Mouse (Mus musculus) hindlimb bud, embryonic 11.5 days (tissue): ENCODE data around the gene Golt1b.

Source experiments
- DNase-seq: peaks from one replicate; pipeline ENCODE4 v3.0.0-alpha.2; 2012; ENCODE audit warnings: low read depth, low spot score; ENCODE audit errors: extremely low spot score

The Golt1b gene

DNA sequence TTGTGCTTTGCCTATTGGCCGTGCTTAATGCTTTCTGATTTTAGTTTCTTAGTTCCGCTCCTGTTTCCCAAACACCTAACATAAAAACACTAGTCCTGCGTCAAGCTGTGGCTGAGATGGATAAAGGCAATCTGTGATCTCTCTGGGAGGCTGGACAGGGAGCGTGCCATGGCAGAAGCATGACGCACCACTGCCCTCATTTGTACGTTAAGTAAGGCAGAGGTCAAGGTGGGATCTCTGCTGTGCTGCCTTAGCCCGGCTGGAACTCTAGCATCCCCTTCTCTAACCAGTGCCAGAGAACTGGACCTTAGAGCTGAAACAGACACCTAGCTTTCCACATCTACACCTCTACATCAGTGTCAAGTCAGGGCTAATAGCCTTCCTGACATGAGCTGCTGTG lies 5.4 kb upstream of the Golt1b start:
- DNase-seq, result no peak

DNA sequence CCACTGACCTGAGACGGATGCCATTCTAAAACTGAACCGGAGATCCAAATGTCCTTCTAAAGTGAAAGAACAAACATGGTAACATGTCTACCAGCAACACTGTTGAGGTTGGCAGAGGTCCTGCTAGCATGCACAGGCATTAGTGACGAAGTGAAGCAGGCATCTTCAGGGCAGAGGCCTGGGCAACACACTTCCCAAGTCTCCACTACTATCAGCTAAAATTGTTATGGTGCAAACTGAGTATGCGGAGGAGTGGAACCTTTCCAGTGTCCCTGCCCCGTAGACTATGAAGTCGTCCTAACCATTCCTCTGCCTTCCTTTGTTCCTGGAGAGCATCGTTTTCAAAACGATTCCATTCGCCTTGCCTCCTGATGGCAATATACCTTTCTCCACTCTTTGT lies 2.5 kb upstream of the Golt1b start:
- DNase-seq, result no peak

DNA sequence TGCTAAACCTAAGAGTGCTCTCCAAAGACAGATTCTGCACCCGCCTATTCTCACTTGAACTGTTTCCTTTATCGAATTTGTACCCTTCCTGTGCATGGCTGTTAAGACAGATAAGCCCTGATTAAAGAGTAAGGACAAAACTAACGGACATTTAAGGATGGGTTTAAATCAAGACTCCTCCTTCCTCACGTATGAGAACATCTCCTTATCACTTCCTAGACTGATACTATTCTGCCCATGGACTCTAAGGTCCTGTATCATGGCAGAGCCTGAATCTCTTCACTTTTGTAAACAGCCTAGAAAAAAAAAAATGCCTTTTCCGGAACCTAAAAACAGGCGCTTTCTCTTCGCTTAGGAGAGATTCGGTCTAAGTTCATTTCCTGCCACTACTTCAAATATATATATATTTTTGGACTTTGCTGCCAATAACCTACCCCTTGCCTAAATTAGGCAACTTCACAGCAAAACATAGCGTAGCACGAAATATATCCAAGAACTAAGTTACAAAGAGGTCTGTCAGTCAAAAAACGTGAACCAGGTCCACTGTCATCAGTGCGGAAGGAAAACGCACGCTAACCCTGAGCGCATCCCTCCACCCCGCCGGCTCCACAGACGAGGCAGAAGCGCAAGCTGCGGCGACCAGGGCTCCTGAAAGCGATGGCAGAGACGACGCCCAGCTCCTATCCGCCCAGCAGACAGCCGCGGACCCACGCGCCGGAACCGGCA lies 573 bp upstream of the Golt1b start:
- no peak for DNase-seq

DNA sequence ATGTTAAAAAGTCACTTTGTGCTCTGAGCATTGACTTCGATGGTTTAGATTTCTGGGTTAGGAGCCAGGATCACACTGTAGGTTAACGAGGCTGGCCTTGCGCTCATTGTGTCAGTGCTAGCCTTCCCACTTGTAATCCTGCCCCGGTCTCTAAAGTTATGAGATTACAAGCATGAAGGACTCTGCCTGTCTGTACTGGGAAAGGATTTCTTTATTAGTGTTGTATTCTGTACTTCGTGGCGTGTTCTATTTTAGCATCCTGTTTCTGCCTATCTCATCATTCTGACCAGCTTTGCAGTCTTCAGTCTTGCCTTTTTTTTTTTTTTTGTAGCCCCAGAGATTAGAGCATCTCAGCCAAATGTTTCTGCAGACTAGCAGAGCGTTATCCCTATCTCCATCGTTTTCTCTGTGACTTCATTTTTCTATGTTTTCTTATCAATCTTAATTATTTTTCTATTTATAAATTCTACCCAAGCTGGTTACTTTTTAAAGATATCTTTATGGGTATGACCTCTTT lies 792 bp downstream of the Golt1b start:
- DNase-seq, result no peak

DNA sequence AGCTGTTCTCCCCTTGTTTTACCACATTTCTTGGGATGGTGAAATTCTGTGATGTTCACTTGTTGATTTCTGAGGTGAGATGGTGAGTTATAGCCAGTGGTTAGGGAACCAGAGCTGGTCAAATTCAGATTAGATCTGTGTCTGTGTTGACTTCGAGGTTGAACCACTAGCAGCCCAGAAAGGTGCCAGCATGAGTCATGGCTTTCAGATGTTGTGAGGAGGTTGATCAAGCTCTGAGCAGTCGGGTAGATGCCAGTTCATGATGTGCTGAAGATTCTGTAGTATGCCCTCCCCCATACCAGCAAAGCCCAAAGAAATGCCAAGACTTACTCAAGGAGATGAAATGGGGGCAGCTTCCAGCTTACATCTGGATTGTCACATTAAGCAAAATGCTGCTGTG lies 2.1 kb downstream of the Golt1b start:
- DNase-seq, result no peak

GRCm38 (mm10) chr6:142392312-142392711 lies 5.3 kb downstream of the Golt1b start:
- no peak for DNase-seq

- no peak for DNase-seq
Observed at GRCm38 (mm10) chr6:142394669-142395068, 7.6 kb downstream of the Golt1b start.

GRCm38 (mm10) chr6:142395756-142396155 lies 8.7 kb downstream of the Golt1b start:
- no peak for DNase-seq

GRCm38 (mm10) chr6:142411140-142411539 lies 24.1 kb downstream of the Golt1b start:
- DNase-seq, result no peak

GRCm38 (mm10) chr6:142412906-142413491 lies 26.0 kb downstream of the Golt1b start, which contains the start of gene Spx:
Gene Spx (plus strand): TSS chr6:142413441.
- DNase-seq, result no peak

DNA sequence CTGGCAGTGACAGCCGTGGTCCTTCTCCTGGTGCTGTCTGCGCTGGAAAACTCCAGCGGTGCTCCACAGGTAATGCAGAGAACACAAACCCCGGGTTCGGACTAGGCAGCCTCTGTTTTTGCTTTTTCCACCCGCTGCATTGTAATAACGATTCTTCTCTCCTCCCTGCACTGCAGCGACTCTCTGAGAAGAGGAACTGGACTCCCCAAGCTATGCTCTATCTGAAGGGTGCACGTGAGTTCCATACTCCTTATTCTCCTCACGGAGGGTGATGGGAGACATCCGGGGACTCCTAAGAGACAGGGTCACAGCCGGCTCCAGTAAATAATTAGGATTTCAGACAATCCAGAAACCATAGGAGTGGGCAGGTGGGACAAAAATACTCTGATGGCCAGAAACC lies 26.8 kb downstream of the Golt1b start:
- no peak for DNase-seq

GRCm38 (mm10) chr6:142414597-142414996 lies 27.6 kb downstream of the Golt1b start:
- DNase-seq, result no peak

GRCm38 (mm10) chr6:142424976-142425375 lies 38.0 kb downstream of the Golt1b start:
- DNase-seq, result no peak

GRCm38 (mm10) chr6:142429072-142429471 lies 42.1 kb downstream of the Golt1b start:
- no peak for DNase-seq

GRCm38 (mm10) chr6:142451381-142451780 lies 64.4 kb downstream of the Golt1b start:
- no peak for DNase-seq

DNA sequence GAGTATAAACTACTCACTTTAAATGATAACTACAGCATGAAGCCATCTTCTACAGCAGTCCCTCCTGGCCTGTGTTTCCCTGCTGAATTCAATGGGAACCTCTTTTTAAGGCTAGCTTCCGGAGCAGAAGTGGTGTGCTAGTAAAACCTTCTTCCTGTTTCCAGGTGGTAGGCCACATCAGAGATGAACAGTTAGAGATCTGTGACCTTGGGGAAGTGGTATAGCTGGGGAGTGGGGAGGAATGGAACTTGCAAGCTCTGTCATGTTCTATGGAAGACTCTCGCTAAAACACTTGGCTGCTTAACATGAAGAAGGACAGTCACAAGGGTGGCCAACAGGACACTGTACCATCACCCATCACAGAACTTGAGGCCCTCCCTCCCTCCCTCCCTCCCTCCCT lies 66.3 kb downstream of the Golt1b start:
- DNase-seq, result no peak
